Mouse (Mus musculus): ENCODE measurements around the gene Fads6.
A peak's percentile ranks its signal among the peaks of the same experiment; 100 is the strongest.

Fads6 gene

GRCm38 (mm10) chr11:115250405-115251090 is 46.9 kb downstream of the Fads6 start:
- no peak for DNase-seq

- no peak for DNase-seq
Measured at GRCm38 (mm10) chr11:115249721-115250404, 47.6 kb downstream of the Fads6 start.

GRCm38 (mm10) chr11:115247945-115248344 is 49.5 kb downstream of the Fads6 start:
- no peak for DNase-seq

GRCm38 (mm10) chr11:115247240-115247639 is 50.2 kb downstream of the Fads6 start:
- no peak for DNase-seq

GRCm38 (mm10) chr11:115246386-115246785 is 51.1 kb downstream of the Fads6 start:
- DNase-seq: no peak

GRCm38 (mm10) chr11:115244840-115245239 is 52.6 kb downstream of the Fads6 start:
- DNase-seq: no peak

GRCm38 (mm10) chr11:115243783-115244182 is 53.7 kb downstream of the Fads6 start:
- no peak for DNase-seq

- DNase-seq: no peak
Measured at GRCm38 (mm10) chr11:115242746-115243145, 54.7 kb downstream of the Fads6 start.

- DNase-seq: no peak
Measured at GRCm38 (mm10) chr11:115241402-115241801, 56.1 kb downstream of the Fads6 start.

- DNase-seq: no peak
Measured at GRCm38 (mm10) chr11:115236570-115236969, 60.9 kb downstream of the Fads6 start.

- peak; percentile 55 for DNase-seq
Measured at GRCm38 (mm10) chr11:115234320-115235044, 63.0 kb downstream of the Fads6 start.

- no peak for DNase-seq
Measured at GRCm38 (mm10) chr11:115233526-115234290, 63.8 kb downstream of the Fads6 start.

- DNase-seq: no peak
Measured at GRCm38 (mm10) chr11:115232889-115233288, 64.6 kb downstream of the Fads6 start.

- no peak for DNase-seq
Measured at GRCm38 (mm10) chr11:115231924-115232323, 65.5 kb downstream of the Fads6 start.

- DNase-seq: peak; percentile 62
Measured at GRCm38 (mm10) chr11:115231168-115231915, 66.1 kb downstream of the Fads6 start.

Data from kidney, postnatal 14 days (tissue).